Mouse (Mus musculus) retina, postnatal 1 day (tissue): ENCODE data around the gene Nek7.
A peak's percentile ranks its signal among the peaks of the same experiment; 100 is the strongest.

Source experiments
- DNase-seq: peaks from one replicate; pipeline ENCODE4 v3.0.0-alpha.2; 2012

Gene Nek7

GRCm38 (mm10) chr1:138607862-138608261, 12.1 kb downstream of the Nek7 start:
- no peak for DNase-seq

GRCm38 (mm10) chr1:138606771-138607170, 13.2 kb downstream of the Nek7 start:
- no peak for DNase-seq

GRCm38 (mm10) chr1:138604736-138605135, 15.2 kb downstream of the Nek7 start:
- peak; percentile 53 for DNase-seq

GRCm38 (mm10) chr1:138603974-138604373, 16.0 kb downstream of the Nek7 start:
- DNase-seq, result no peak

- no peak for DNase-seq
These were observed 21.9 kb downstream of the Nek7 start for GRCm38 (mm10) chr1:138598087-138598486.

- peak; percentile 22 for DNase-seq
These were observed 23.7 kb downstream of the Nek7 start for GRCm38 (mm10) chr1:138596127-138596706.

- DNase-seq, result peak; percentile 33
These were observed 25.0 kb downstream of the Nek7 start for GRCm38 (mm10) chr1:138594910-138595309.

GRCm38 (mm10) chr1:138593922-138594321, 26.0 kb downstream of the Nek7 start:
- DNase-seq, result no peak

GRCm38 (mm10) chr1:138592466-138592865, 27.5 kb downstream of the Nek7 start:
- DNase-seq, result no peak

- DNase-seq, result no peak
These were observed 29.4 kb downstream of the Nek7 start for GRCm38 (mm10) chr1:138590451-138591022.

GRCm38 (mm10) chr1:138589126-138589525, 30.8 kb downstream of the Nek7 start:
- no peak for DNase-seq

- DNase-seq, result no peak
These were observed 32.1 kb downstream of the Nek7 start for GRCm38 (mm10) chr1:138587812-138588211.

GRCm38 (mm10) chr1:138586891-138587290, 33.0 kb downstream of the Nek7 start:
- DNase-seq, result no peak

- no peak for DNase-seq
These were observed 35.4 kb downstream of the Nek7 start for GRCm38 (mm10) chr1:138584423-138585013.

- no peak for DNase-seq
These were observed 37.7 kb downstream of the Nek7 start for GRCm38 (mm10) chr1:138582225-138582624.

- DNase-seq, result no peak
These were observed 40.0 kb downstream of the Nek7 start for GRCm38 (mm10) chr1:138579822-138580492.

GRCm38 (mm10) chr1:138579207-138579606, 40.7 kb downstream of the Nek7 start:
- DNase-seq, result no peak

GRCm38 (mm10) chr1:138576803-138577202, 43.1 kb downstream of the Nek7 start:
- peak; percentile 51 for DNase-seq

GRCm38 (mm10) chr1:138576066-138576697, 43.8 kb downstream of the Nek7 start:
- no peak for DNase-seq

- no peak for DNase-seq
These were observed 44.3 kb downstream of the Nek7 start for GRCm38 (mm10) chr1:138575629-138576028.

- DNase-seq, result peak; percentile 72
These were observed 48.2 kb downstream of the Nek7 start for GRCm38 (mm10) chr1:138571565-138572361.

- no peak for DNase-seq
These were observed 48.9 kb downstream of the Nek7 start for GRCm38 (mm10) chr1:138571038-138571441.
